In the genomic region with DNA sequence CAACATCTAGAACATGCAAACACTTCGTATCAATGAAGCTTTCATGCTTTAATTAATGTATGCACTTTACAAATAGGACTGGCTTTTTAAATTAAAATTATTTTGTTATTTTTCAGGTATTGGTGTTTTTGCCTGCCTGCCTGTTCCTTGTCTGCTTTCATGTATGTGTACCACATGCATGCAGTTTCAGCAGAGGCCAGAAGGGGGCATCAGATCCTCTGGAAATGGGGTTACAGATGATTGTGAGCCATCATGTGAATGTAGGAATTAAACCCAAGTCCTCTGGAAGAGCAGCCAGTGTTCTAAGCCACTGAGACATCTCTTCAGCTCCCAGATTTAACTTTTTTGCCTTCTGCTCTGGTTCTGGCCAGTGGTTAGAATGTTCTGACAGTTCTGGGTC, we compare ENCODE assay signal across 16 mouse cellular contexts. TPM values are rescaled to one million over a fixed set of nuclear protein-coding genes. Genes with fewer than 3 reads are reported as not detected.
DNase-seq lines count a peak whose midpoint lies in the region; ATAC-seq and TF ChIP-seq lines count a peak whose summit lies in the region.
"Had no signal": no experiment of that assay in that cellular context is flagged by ENCODE, and none has a peak within 500 bp of the region (broad histone marks: within the 10 kb centered on the region; RNA-seq: fewer than 3 reads in every experiment).

No protein-coding gene starts in this region.

- no peak for ATAC-seq in forebrain, postnatal 0 days
- ATAC-seq in granulocyte monocyte progenitor cell, adult 5-6 weeks (replicated peaks; ENCODE audit: poor library complexity, severe bottlenecking), result no peak

- no peak overlapping the region for H3K9ac ChIP-seq in forebrain, postnatal 0 days
- H3K9ac ChIP-seq: embryonic facial prominence, embryonic 13.5 days; stomach, embryonic 15.5 days had no signal

- 98% methylated on average over 1 of the region's 1 CpGs for WGBS in forebrain, postnatal 0 days
- WGBS in forebrain, embryonic 10.5 days, result 87% methylated on average over 1 of the region's 1 CpGs

- H3K27me3 ChIP-seq in forebrain, postnatal 0 days (ENCODE audit: insufficient read depth, low read length), result no peaks in the 10 kb centered on the region
- no peaks in the 10 kb centered on the region for H3K27me3 ChIP-seq in forebrain, embryonic 10.5 days (ENCODE audit: poor library complexity, severe bottlenecking)
- H3K27me3 ChIP-seq: embryonic facial prominence, embryonic 13.5 days; stomach, embryonic 15.5 days had no signal

- no peaks in the 10 kb centered on the region for H3K4me1 ChIP-seq in forebrain, postnatal 0 days (ENCODE audit: insufficient read depth)
- no peaks in the 10 kb centered on the region for H3K4me1 ChIP-seq in forebrain, embryonic 10.5 days
- H3K4me1 ChIP-seq: stomach, embryonic 15.5 days had no signal

- DNase-seq in forebrain, postnatal 0 days, result no peak
- no peak for DNase-seq in forebrain, embryonic 10.5 days (ENCODE audit: extremely low spot score, low spot score)
- DNase-seq in left cerebral cortex, adult 2 months (ENCODE audit: extremely low spot score in 1 of 2, low spot score in 2 of 2), result no peak
- DNase-seq in left cerebral cortex, postnatal 25 days (ENCODE audit: low spot score in 2 of 2), result no peak
- DNase-seq in 416B (ENCODE audit: low read depth), result peak; percentile 31
- peak; percentile 68 for DNase-seq in ZHBTc4 (ENCODE audit: low read depth, low spot score)
- no peak for DNase-seq in lung, postnatal 4 days
- DNase-seq: cerebellum, adult 9-11 months; heart, adult 18-20 months; kidney, postnatal 4 days; midbrain, embryonic 14.5 days; thymus, postnatal 25 days had no signal

- peaks cover 4% of the 10 kb centered on the region; the same call in 1 of the 2 replicates for H3K9me3 ChIP-seq in forebrain, postnatal 0 days (ENCODE audit: low read length)
- peaks cover 3% of the 10 kb centered on the region; the same call in 1 of the 2 replicates for H3K9me3 ChIP-seq in forebrain, embryonic 10.5 days
- H3K9me3 ChIP-seq: embryonic facial prominence, embryonic 13.5 days; stomach, embryonic 15.5 days had no signal

- H3K4me2 ChIP-seq in forebrain, postnatal 0 days (ENCODE audit: low read depth), result no peak overlapping the region
- H3K4me2 ChIP-seq: embryonic facial prominence, embryonic 13.5 days; stomach, embryonic 15.5 days had no signal

- TF ChIP-seq CTCF in forebrain, postnatal 0 days (IDR thresholded peaks at IDR 0.05; ENCODE audit: low read depth), result peak; percentile 41
- TF ChIP-seq CTCF in left cerebral cortex, adult 2 months (IDR thresholded peaks at IDR 0.05), result peak; percentile 27

- no peak overlapping the region for H3K27ac ChIP-seq in forebrain, postnatal 0 days (ENCODE audit: low read depth, low read length)
- no peak overlapping the region for H3K27ac ChIP-seq in forebrain, embryonic 10.5 days
- H3K27ac ChIP-seq in left cerebral cortex, adult 2 months, result no peak overlapping the region
- H3K27ac ChIP-seq: embryonic facial prominence, embryonic 13.5 days; stomach, embryonic 15.5 days had no signal

- intact Hi-C loops in left cerebral cortex, adult 2 months (cut with DNase I), result no loop called here
- intact Hi-C loops in left cerebral cortex, postnatal 25 days (cut with DNase I), result no loop called here

- no peak overlapping the region for H3K4me3 ChIP-seq in forebrain, postnatal 0 days (ENCODE audit: low read depth, low read length)
- no peak overlapping the region for H3K4me3 ChIP-seq in forebrain, embryonic 10.5 days
- H3K4me3 ChIP-seq in left cerebral cortex, adult 2 months, result no peak overlapping the region
- H3K4me3 ChIP-seq: embryonic facial prominence, embryonic 13.5 days; stomach, embryonic 15.5 days had no signal

- H3K36me3 ChIP-seq in forebrain, postnatal 0 days (ENCODE audit: insufficient read depth), result no peaks in the 10 kb centered on the region
- no peaks in the 10 kb centered on the region for H3K36me3 ChIP-seq in forebrain, embryonic 10.5 days (replicated peaks)
- H3K36me3 ChIP-seq: embryonic facial prominence, embryonic 13.5 days; stomach, embryonic 15.5 days had no signal

RNA-seq across cellular contexts. Expression of a gene that starts 33.2 kb away (rescaled TPM):
- 3.7 and 7.1 TPM in 2 replicates for total RNA-seq in forebrain, postnatal 0 days (2014; rRNA removed)
- 11.2 and 16.1 TPM in 2 replicates for polyA plus RNA-seq in forebrain, postnatal 0 days (2015; fragmentation: Nextera tagmentation; extraction: Ambion mirVana)
- polyA plus RNA-seq in forebrain, embryonic 10.5 days (2016; fragmentation: Nextera tagmentation; extraction: Ambion mirVana), result 23.7 and 28.4 TPM in 2 replicates
- 10 to 100 TPM; 12.1 to 15.0 TPM for total RNA-seq in left cerebral cortex, adult 2 months (2021)
- total RNA-seq in left cerebral cortex, postnatal 25 days (2021), result 10 to 100 TPM; 13.2 to 18.8 TPM
- 27.0 and 33.4 TPM in 2 replicates for total RNA-seq in granulocyte monocyte progenitor cell, adult 5-6 weeks (2014; fragmentation: Nextera tagmentation)
- 29.4 and 30.3 TPM in 2 replicates for total RNA-seq in granulocyte monocyte progenitor cell, adult 5-6 weeks (2017)

RNA-seq across cellular contexts. Expression of a gene that starts 57.6 kb away (rescaled TPM):
- total RNA-seq in forebrain, postnatal 0 days (2014; rRNA removed), result 10.4 and 13.1 TPM in 2 replicates
- polyA plus RNA-seq in forebrain, postnatal 0 days (2015; fragmentation: Nextera tagmentation; extraction: Ambion mirVana), result 6.6 and 8.6 TPM in 2 replicates
- polyA plus RNA-seq in forebrain, embryonic 10.5 days (2016; fragmentation: Nextera tagmentation; extraction: Ambion mirVana), result 0.04 TPM in 1 of 2 replicates, not detected in the other
- 10 to 100 TPM; 19.4 to 22.3 TPM for total RNA-seq in left cerebral cortex, adult 2 months (2021)
- total RNA-seq in left cerebral cortex, postnatal 25 days (2021), result 10 to 100 TPM; 18.9 to 21.8 TPM
- total RNA-seq in granulocyte monocyte progenitor cell, adult 5-6 weeks (2014; fragmentation: Nextera tagmentation), result not detected in 2 replicates
- not detected in 2 replicates for total RNA-seq in granulocyte monocyte progenitor cell, adult 5-6 weeks (2017)
- polyA plus RNA-seq: C2C12 had no signal

Comparison
In these comparisons a context has a peak if more than half of its experiments do, and no peak if none do; other contexts are left out.
1. DNase-seq: peak in 416B (single experiment) and ZHBTc4 (single experiment); none in forebrain, postnatal 0 days (single experiment), forebrain, embryonic 10.5 days (single experiment), left cerebral cortex, adult 2 months (0 of 2), left cerebral cortex, postnatal 25 days (0 of 2) and lung, postnatal 4 days (0 of 2).
2. RNA of a gene that starts 57.6 kb away (total RNA-seq): 19.4 to 22.3 TPM in left cerebral cortex, adult 2 months, 18.9 to 21.8 TPM in left cerebral cortex, postnatal 25 days and 10.4 to 13.1 TPM in forebrain, postnatal 0 days; not detected in granulocyte monocyte progenitor cell, adult 5-6 weeks; every median in the first group is over 10 times any median in the second.